Mouse (Mus musculus) MEL (cell line): Measurements from ENCODE around the gene Fam124a. TPM values are rescaled to one million over a fixed set of nuclear protein-coding genes. Genes with fewer than 3 reads are reported as not detected.
"Not testable (repeated sequence)": the region's sequence is repeated elsewhere in the genome, so short reads cannot be mapped to it uniquely, and the experiment has no call there.

Experiments
- DNase-seq: peaks from one replicate; pipeline ENCODE4 v3.0.0; 2011; ENCODE audit warnings: low read depth, low spot score
- H3K27ac ChIP-seq: 2 replicates; pipeline ENCODE4 v1.5.1; 2012; ENCODE audit warnings: low read depth, mild to moderate bottlenecking, control low read depth, low read length, moderate library complexity; ENCODE audit not compliant: control insufficient read depth
- H3K27me3 ChIP-seq, 2 experiments: fragments of 150-350 bp in 1 of 2; sonication (generic) in 1 of 2; 2 replicates each; pipeline ENCODE4 v1.6.1; 2012; ENCODE audit warnings: low read length in 2 of 2, mild to moderate bottlenecking in 2 of 2, improper control_type of control experiment in 1 of 2, moderate library complexity in 1 of 2; ENCODE audit not compliant: insufficient read depth in 2 of 2, control insufficient read depth in 1 of 2
- H3K36me3 ChIP-seq, 2 experiments: 2 replicates each; pipeline ENCODE4 v1.6.1; 2012 to 2014; ENCODE audit warnings: low read length in 2 of 2, improper control_type of control experiment in 1 of 2, inconsistent platforms in 1 of 2, mild to moderate bottlenecking in 1 of 2; ENCODE audit not compliant: insufficient read depth in 2 of 2, control insufficient read depth in 1 of 2
- H3K4me1 ChIP-seq, 2 experiments: fragments of 150-350 bp in 1 of 2; sonication (generic) in 1 of 2; 2 replicates each; pipeline ENCODE4 v1.6.1; 2012; ENCODE audit warnings: low read length in 2 of 2, improper control_type of control experiment in 1 of 2, mild to moderate bottlenecking in 1 of 2; ENCODE audit not compliant: insufficient read depth in 2 of 2, control insufficient read depth in 1 of 2
- H3K4me3 ChIP-seq, 2 experiments: fragments of 150-350 bp in 1 of 2; sonication (generic) in 1 of 2; 2 replicates each; pipeline ENCODE4 v1.5.1; 2012; ENCODE audit warnings: low read depth in 2 of 2, low read length in 2 of 2, mild to moderate bottlenecking in 2 of 2, moderate library complexity in 2 of 2, control low read depth in 1 of 2, improper control_type of control experiment in 1 of 2; ENCODE audit not compliant: control insufficient read depth in 1 of 2, insufficient read depth in 1 of 2
- H3K79me2 ChIP-seq: 2 replicates; pipeline ENCODE4 v1.6.1; 2012; ENCODE audit warnings: mild to moderate bottlenecking, low read length, moderate library complexity; ENCODE audit not compliant: control insufficient read depth, poor library complexity, insufficient read depth
- H3K9ac ChIP-seq: 2 replicates; pipeline ENCODE4 v1.6.1; 2012; ENCODE audit warnings: low read depth, mild to moderate bottlenecking, control low read depth, low read length, moderate library complexity; ENCODE audit not compliant: control insufficient read depth, poor library complexity, severe bottlenecking
- H3K9me3 ChIP-seq: fragments of 150-350 bp; sonication (generic); replicated peaks from 2 replicates; pipeline ENCODE4 v1.6.1; 2012; ENCODE audit warnings: mild to moderate bottlenecking, low read length, improper control_type of control experiment, moderate library complexity; ENCODE audit not compliant: insufficient read depth
- BHLHE40 ChIP-seq: IDR thresholded peaks from 2 replicates; pipeline ENCODE4 v1.6.1; 2012; ENCODE audit warnings: low read depth, mild to moderate bottlenecking, inconsistent platforms, low read length, improper control_type of control experiment, borderline replicate concordance
- CHD1 ChIP-seq: IDR thresholded peaks from 2 replicates; pipeline ENCODE4 v1.6.1; 2012; ENCODE audit warnings: low read depth, mild to moderate bottlenecking, inconsistent platforms, low read length, improper control_type of control experiment
- CHD2 ChIP-seq: IDR thresholded peaks from 2 replicates; pipeline ENCODE4 v1.6.1; 2011; ENCODE audit warnings: low read length, improper control_type of control experiment
- ETS1 ChIP-seq: IDR thresholded peaks from 2 replicates; pipeline ENCODE4 v1.6.1; 2012; ENCODE audit warnings: low read depth, mild to moderate bottlenecking, inconsistent platforms, low read length, improper control_type of control experiment, moderate library complexity
- GABPA ChIP-seq: IDR thresholded peaks from 2 replicates; pipeline ENCODE4 v1.6.1; 2012; ENCODE audit warnings: low read depth, mild to moderate bottlenecking, inconsistent platforms, low read length, improper control_type of control experiment, moderate library complexity
- GATA1 ChIP-seq: IDR thresholded peaks from 2 replicates; pipeline ENCODE4 v1.6.1; 2011; ENCODE audit warnings: low read depth, low read length, improper control_type of control experiment
- HCFC1 ChIP-seq: IDR thresholded peaks from 2 replicates; pipeline ENCODE4 v1.6.1; 2012; ENCODE audit warnings: low read depth, mild to moderate bottlenecking, inconsistent platforms, low read length, improper control_type of control experiment, moderate library complexity
- KAT2A ChIP-seq: conservative IDR thresholded peaks from 2 replicates; pipeline ENCODE4 v1.6.1; 2012; ENCODE audit warnings: low read depth, low read length, improper control_type of control experiment, inconsistent platforms
- MAZ ChIP-seq: IDR thresholded peaks from 2 replicates; pipeline ENCODE4 v1.6.1; 2012; ENCODE audit warnings: low read depth, mild to moderate bottlenecking, inconsistent platforms, low read length, improper control_type of control experiment
- MEF2A ChIP-seq: IDR thresholded peaks from 2 replicates; pipeline ENCODE4 v1.6.1; 2014; ENCODE audit warnings: low read depth, mild to moderate bottlenecking, inconsistent platforms, low read length, improper control_type of control experiment; ENCODE audit not compliant: poor library complexity, insufficient replicate concordance, severe bottlenecking; ENCODE audit errors: extremely low read depth
- MYC ChIP-seq: IDR thresholded peaks from 2 replicates; pipeline ENCODE4 v1.6.1; 2011; ENCODE audit warnings: low read depth, mild to moderate bottlenecking, low read length, improper control_type of control experiment, moderate library complexity
- NELFE ChIP-seq: IDR thresholded peaks from 2 replicates; pipeline ENCODE4 v1.6.1; 2011; ENCODE audit warnings: low read depth, low read length, improper control_type of control experiment
- NRF1 ChIP-seq: IDR thresholded peaks from 2 replicates; pipeline ENCODE4 v1.6.1; 2014; ENCODE audit warnings: low read depth, mild to moderate bottlenecking, inconsistent platforms, low read length, improper control_type of control experiment, moderate library complexity; ENCODE audit not compliant: poor library complexity, insufficient read depth, severe bottlenecking
- POLR2A ChIP-seq, 2 experiments: IDR thresholded peaks; 2 replicates each; pipeline ENCODE4 v1.6.1; 2011 to 2012; ENCODE audit warnings: low read length in 2 of 2, mild to moderate bottlenecking in 2 of 2, control low read depth in 1 of 2, improper control_type of control experiment in 1 of 2, low read depth in 1 of 2, moderate library complexity in 1 of 2; ENCODE audit not compliant: control insufficient read depth in 1 of 2, insufficient read depth in 1 of 2, poor library complexity in 1 of 2
- POLR2AphosphoS2 ChIP-seq: IDR thresholded peaks from 2 replicates; pipeline ENCODE4 v1.6.1; 2011; ENCODE audit warnings: low read length, improper control_type of control experiment
- POLR2AphosphoS5 ChIP-seq: IDR thresholded peaks from 2 replicates; pipeline ENCODE4 v1.6.1; 2012; ENCODE audit warnings: low read depth, borderline replicate concordance, mild to moderate bottlenecking, inconsistent platforms, low read length, moderate library complexity, mixed read lengths
- RAD21 ChIP-seq: IDR thresholded peaks from 2 replicates; pipeline ENCODE4 v1.6.1; 2011; ENCODE audit warnings: mild to moderate bottlenecking, low read depth, low read length, improper control_type of control experiment
- SMC3 ChIP-seq: IDR thresholded peaks from 2 replicates; pipeline ENCODE4 v1.6.1; 2011; ENCODE audit warnings: low read depth, low read length, improper control_type of control experiment
- TAL1 ChIP-seq: IDR thresholded peaks from 2 replicates; pipeline ENCODE4 v1.6.1; 2012; ENCODE audit warnings: mild to moderate bottlenecking, inconsistent platforms, low read length, moderate library complexity, mixed read lengths
- TBP ChIP-seq: IDR thresholded peaks from 2 replicates; pipeline ENCODE4 v1.8.0; 2011; ENCODE audit warnings: low read depth, low read length, improper control_type of control experiment
- TCF12 ChIP-seq: IDR thresholded peaks from 2 replicates; pipeline ENCODE4 v1.6.1; 2014; ENCODE audit warnings: low read depth, mild to moderate bottlenecking, inconsistent platforms, low read length, improper control_type of control experiment, moderate library complexity
- USF1 ChIP-seq: IDR thresholded peaks from 2 replicates; pipeline ENCODE4 v1.6.1; 2014; ENCODE audit warnings: low read depth, mild to moderate bottlenecking, inconsistent platforms, low read length, improper control_type of control experiment, moderate library complexity
- USF2 ChIP-seq, 2 experiments: IDR thresholded peaks; 2 replicates each; pipeline ENCODE4 v1.6.1; 2011 to 2012; ENCODE audit warnings: improper control_type of control experiment in 2 of 2, low read length in 2 of 2, borderline replicate concordance in 1 of 2, inconsistent platforms in 1 of 2, low read depth in 1 of 2, mild to moderate bottlenecking in 1 of 2; ENCODE audit not compliant: insufficient read depth in 1 of 2
- ZKSCAN1 ChIP-seq: IDR thresholded peaks from 2 replicates; pipeline ENCODE4 v1.6.1; 2012; ENCODE audit warnings: low read depth, mild to moderate bottlenecking, inconsistent platforms, low read length, improper control_type of control experiment, moderate library complexity
- ZMIZ1 ChIP-seq: IDR thresholded peaks from 2 replicates; pipeline ENCODE4 v1.6.1; 2012; ENCODE audit warnings: low read depth, mild to moderate bottlenecking, inconsistent platforms, low read length, improper control_type of control experiment, moderate library complexity
- ZNF384 ChIP-seq: IDR thresholded peaks from 2 replicates; pipeline ENCODE4 v1.6.1; 2012; ENCODE audit warnings: low read depth, mild to moderate bottlenecking, inconsistent platforms, low read length, improper control_type of control experiment
- polyA plus RNA-seq, 2 experiments: library from polyadenylated mRNA; stranded (reverse) in 1 of 2; unstranded in 1 of 2; fragments of >175 nt in 1 of 2; fragments of >200 nt in 1 of 2; gene quantifications; 2 replicates each; pipeline versions ENCODE4 v1.2.1 to v1.2.4; 2012; ENCODE audit warnings: low replicate concordance in 2 of 2, low read depth in 1 of 2; ENCODE audit not compliant: insufficient read length in 2 of 2, insufficient read depth in 1 of 2, missing spikeins in 1 of 2
- total RNA-seq: library from RNA; depleted of rRNA; stranded (reverse); fragments of 300-350 nt; gene quantifications from 2 replicates; pipeline ENCODE4 v1.2.3, GENCODE M21; 2012

Fam124a gene
- total and polyA plus RNA-seq, 3 experiments: not detected

DNA sequence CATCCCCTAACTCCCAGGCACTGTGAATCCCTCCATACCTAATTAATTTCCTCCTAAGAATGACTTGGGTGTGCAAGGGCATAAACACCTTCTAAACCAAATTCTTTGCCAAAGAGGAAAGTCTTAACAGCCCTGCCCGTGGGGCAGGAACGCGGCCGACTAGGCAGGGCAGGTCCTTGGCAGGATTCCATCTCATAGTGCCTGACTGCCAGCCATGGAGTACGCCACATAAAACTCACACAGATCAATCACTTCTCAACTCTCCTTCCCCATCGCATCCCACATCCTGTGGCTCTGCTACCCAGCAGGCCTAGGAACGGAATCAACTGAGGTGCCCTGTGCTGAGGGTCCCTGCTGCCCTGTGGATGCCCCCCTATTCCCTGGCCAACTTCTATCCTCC is 8.1 kb downstream of the Fam124a start:
- DNase-seq: no peak
- H3K9me3 ChIP-seq: no peaks in the 10 kb centered on the region
- H3K27me3 ChIP-seq: no peaks in the 10 kb centered on the region
- no peaks in the 10 kb centered on the region for H3K36me3 ChIP-seq
- H3K27ac ChIP-seq: no peak overlapping the region
- no peaks in the 10 kb centered on the region for H3K4me1 ChIP-seq
- TF ChIP-seq NRF1 (no peak), TBP (no peak), KAT2A (no peak), POLR2A (IDR thresholded peaks at IDR 0.05; ENCODE audit: control insufficient read depth in 1 of 2, insufficient read depth in 1 of 2, low read depth in 1 of 2, low read length in 2 of 2, poor library complexity in 1 of 2) (no peak), ETS1 (no peak), GATA1 (no peak), ZKSCAN1 (no peak), ZNF384 (no peak), POLR2AphosphoS2 (no peak), MAZ (no peak), MEF2A (no peak), CHD1 (no peak), POLR2AphosphoS5 (no peak), TCF12 (no peak), SMC3 (no peak)
- no peak overlapping the region for H3K4me3 ChIP-seq
- no peaks in the 10 kb centered on the region for H3K79me2 ChIP-seq
- H3K9ac ChIP-seq: no peak overlapping the region

DNA sequence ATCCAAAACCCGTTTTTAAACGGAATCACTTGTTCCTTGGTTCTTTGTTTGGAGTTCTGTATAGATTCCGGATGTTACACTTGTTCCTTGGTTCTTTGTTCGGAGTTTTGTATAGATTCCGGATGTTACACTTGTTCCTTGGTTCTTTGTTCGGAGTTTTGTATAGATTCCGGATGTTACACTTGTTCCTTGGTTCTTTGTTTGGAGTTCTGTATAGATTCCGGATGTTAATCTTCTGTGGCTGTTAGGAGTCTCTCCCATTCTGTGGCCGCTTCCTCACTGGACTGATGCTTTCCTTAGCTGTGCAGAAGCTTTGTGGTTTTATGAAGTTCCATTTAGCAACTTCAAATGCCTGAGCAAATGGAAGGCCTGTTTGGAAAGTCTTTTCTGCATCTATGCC is 11.3 kb downstream of the Fam124a start, which contains the start of gene Gm4131:
Gene Gm4131, minus strand, starts transcription at position 101 of the 400 bp plus-strand sequence.
- H3K27me3 ChIP-seq, H3K27ac ChIP-seq, H3K4me1 ChIP-seq, H3K36me3 ChIP-seq, H3K4me3 ChIP-seq, DNase-seq, H3K9me3 ChIP-seq, H3K9ac ChIP-seq, H3K79me2 ChIP-seq: not testable (repeated sequence)

DNA sequence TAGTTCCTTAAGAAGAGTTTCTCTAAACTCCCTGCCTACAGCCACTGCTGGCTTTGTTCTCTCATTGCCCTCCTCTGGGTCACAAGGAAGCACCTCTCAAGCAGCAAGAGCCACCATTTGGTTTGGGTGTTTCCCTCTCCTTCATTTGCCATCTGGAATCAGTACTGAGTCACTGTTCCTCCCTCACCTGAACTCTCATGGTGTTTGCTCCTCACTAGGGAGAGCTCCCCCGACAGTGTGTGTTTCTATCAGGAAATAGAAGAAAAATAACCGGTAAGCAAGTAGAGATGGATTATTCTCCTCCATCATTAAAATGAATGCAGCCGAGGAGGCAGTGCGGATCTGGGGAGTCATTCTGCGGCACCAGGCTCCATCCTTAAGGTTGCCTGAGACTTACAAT is 13.9 kb downstream of the Fam124a start:
- Histone ChIP-seq H3K27ac (no peak overlapping the region), H3K27me3 (no peaks in the 10 kb centered on the region), H3K9ac (no peak overlapping the region), H3K4me1 (no peaks in the 10 kb centered on the region), H3K36me3 (no peaks in the 10 kb centered on the region), H3K9me3 (no peaks in the 10 kb centered on the region), H3K4me3 (no peak overlapping the region), H3K79me2 (no peaks in the 10 kb centered on the region)
- no peak for TF ChIP-seq CHD2
- TF ChIP-seq TAL1: no peak
- no peak for TF ChIP-seq GATA1
- TF ChIP-seq USF2 (IDR thresholded peaks at IDR 0.05; ENCODE audit: borderline replicate concordance in 1 of 2, insufficient read depth in 1 of 2, low read depth in 1 of 2, low read length in 2 of 2): no peak
- no peak for TF ChIP-seq POLR2AphosphoS2
- TF ChIP-seq BHLHE40: no peak
- TF ChIP-seq RAD21: no peak
- TF ChIP-seq CHD1: no peak
- TF ChIP-seq GABPA: no peak
- TF ChIP-seq NELFE: no peak
- no peak for TF ChIP-seq HCFC1
- TF ChIP-seq ZMIZ1: no peak
- no peak for TF ChIP-seq TCF12
- TF ChIP-seq MAZ: no peak
- no peak for TF ChIP-seq TBP
- TF ChIP-seq USF1: no peak
- TF ChIP-seq KAT2A: no peak
- no peak for TF ChIP-seq MYC
- DNase-seq: no peak
